Mouse (Mus musculus): ENCODE data around the gene Otud7b.
A peak's percentile ranks its signal among the peaks of the same experiment; 100 is the strongest.

The Otud7b gene

GRCm38 (mm10) chr3:96089882-96090489 lies 14.3 kb upstream of the Otud7b start:
- peaks cover 20% of the 10 kb centered on the region for H3K4me1 ChIP-seq (replicated peaks; ENCODE audit: low read depth, low read length)
- H3K36me3 ChIP-seq (ENCODE audit: insufficient read depth, low read length): no peaks in the 10 kb centered on the region
- peaks cover 4% of the 10 kb centered on the region; the same call in 1 of the 2 replicates for H3K27me3 ChIP-seq (ENCODE audit: insufficient read depth, low read length)
- H3K9me3 ChIP-seq (ENCODE audit: low read length): 0 out of 2 replicates have a peak, but pooled peaks cover 2% of the 10 kb centered on the region
- no peak for TF ChIP-seq CTCF (conservative IDR thresholded peaks at IDR 0.05; ENCODE audit: low read length)
- H3K4me3 ChIP-seq (replicated peaks; ENCODE audit: low read length): no peak overlapping the region

- H3K36me3 ChIP-seq (ENCODE audit: insufficient read depth, low read length): no peaks in the 10 kb centered on the region
- peaks cover 4% of the 10 kb centered on the region; the same call in 1 of the 2 replicates for H3K27me3 ChIP-seq (ENCODE audit: insufficient read depth, low read length)
- H3K4me1 ChIP-seq (replicated peaks; ENCODE audit: low read depth, low read length): peaks cover 15% of the 10 kb centered on the region
- TF ChIP-seq POU5F1 (IDR thresholded peaks at IDR 0.05; ENCODE audit: borderline replicate concordance, low read length) (no peak), CTCF (conservative IDR thresholded peaks at IDR 0.05; ENCODE audit: low read length) (peak; percentile 27), NANOG (IDR thresholded peaks at IDR 0.05; ENCODE audit: borderline replicate concordance, low read length) (no peak)
- no peak overlapping the region for H3K4me3 ChIP-seq (replicated peaks; ENCODE audit: low read length)
- H3K9me3 ChIP-seq (ENCODE audit: low read length): no peaks in the 10 kb centered on the region
These were observed 13.2 kb upstream of the Otud7b start for GRCm38 (mm10) chr3:96091146-96091545.

GRCm38 (mm10) chr3:96091966-96092365 lies 12.4 kb upstream of the Otud7b start:
- no peaks in the 10 kb centered on the region for H3K36me3 ChIP-seq (ENCODE audit: insufficient read depth, low read length)
- H3K4me3 ChIP-seq (replicated peaks; ENCODE audit: low read length): no peak overlapping the region

GRCm38 (mm10) chr3:96093509-96093908 lies 10.8 kb upstream of the Otud7b start:
- Histone ChIP-seq H3K4me1 (replicated peaks; ENCODE audit: low read depth, low read length) (peaks cover 12% of the 10 kb centered on the region), H3K9me3 (ENCODE audit: low read length) (no peaks in the 10 kb centered on the region), H3K36me3 (ENCODE audit: insufficient read depth, low read length) (no peaks in the 10 kb centered on the region), H3K4me3 (replicated peaks; ENCODE audit: low read length) (no peak overlapping the region), H3K27me3 (ENCODE audit: insufficient read depth, low read length) (peaks cover 4% of the 10 kb centered on the region; the same call in 1 of the 2 replicates)
- no peak for TF ChIP-seq NANOG (IDR thresholded peaks at IDR 0.05; ENCODE audit: borderline replicate concordance, low read length)
- no peak for TF ChIP-seq POU5F1 (IDR thresholded peaks at IDR 0.05; ENCODE audit: borderline replicate concordance, low read length)
- no peak for TF ChIP-seq CTCF (conservative IDR thresholded peaks at IDR 0.05; ENCODE audit: low read length)

More at GRCm38 (mm10) chr3:96091966-96092365, 12.4 kb upstream of the Otud7b start:
- H3K9me3 ChIP-seq (ENCODE audit: low read length): no peaks in the 10 kb centered on the region
- TF ChIP-seq CTCF (conservative IDR thresholded peaks at IDR 0.05; ENCODE audit: low read length) (no peak), POU5F1 (IDR thresholded peaks at IDR 0.05; ENCODE audit: borderline replicate concordance, low read length) (no peak), NANOG (IDR thresholded peaks at IDR 0.05; ENCODE audit: borderline replicate concordance, low read length) (no peak)
- peaks cover 4% of the 10 kb centered on the region; the same call in 1 of the 2 replicates for H3K27me3 ChIP-seq (ENCODE audit: insufficient read depth, low read length)
- peaks cover 13% of the 10 kb centered on the region for H3K4me1 ChIP-seq (replicated peaks; ENCODE audit: low read depth, low read length)

- TF ChIP-seq NANOG (IDR thresholded peaks at IDR 0.05; ENCODE audit: borderline replicate concordance, low read length) (no peak), POU5F1 (IDR thresholded peaks at IDR 0.05; ENCODE audit: borderline replicate concordance, low read length) (no peak), CTCF (conservative IDR thresholded peaks at IDR 0.05; ENCODE audit: low read length) (no peak)
- H3K4me3 ChIP-seq (replicated peaks; ENCODE audit: low read length): no peak overlapping the region
- H3K36me3 ChIP-seq (ENCODE audit: insufficient read depth, low read length): no peaks in the 10 kb centered on the region
- H3K9me3 ChIP-seq (ENCODE audit: low read length): no peaks in the 10 kb centered on the region
- peaks cover 4% of the 10 kb centered on the region; the same call in 1 of the 2 replicates for H3K27me3 ChIP-seq (ENCODE audit: insufficient read depth, low read length)
- H3K4me1 ChIP-seq (replicated peaks; ENCODE audit: low read depth, low read length): peaks cover 12% of the 10 kb centered on the region
These were observed 10.1 kb upstream of the Otud7b start for GRCm38 (mm10) chr3:96094203-96094602.

GRCm38 (mm10) chr3:96098168-96098567 lies 6.2 kb upstream of the Otud7b start:
- H3K9me3 ChIP-seq (ENCODE audit: low read length): no peaks in the 10 kb centered on the region
- no peak overlapping the region for H3K4me3 ChIP-seq (replicated peaks; ENCODE audit: low read length)
- peaks cover 15% of the 10 kb centered on the region for H3K4me1 ChIP-seq (replicated peaks; ENCODE audit: low read depth, low read length)
- TF ChIP-seq CTCF (conservative IDR thresholded peaks at IDR 0.05; ENCODE audit: low read length) (no peak), NANOG (IDR thresholded peaks at IDR 0.05; ENCODE audit: borderline replicate concordance, low read length) (no peak), POU5F1 (IDR thresholded peaks at IDR 0.05; ENCODE audit: borderline replicate concordance, low read length) (no peak)
- H3K36me3 ChIP-seq (ENCODE audit: insufficient read depth, low read length): no peaks in the 10 kb centered on the region
- H3K27me3 ChIP-seq (ENCODE audit: insufficient read depth, low read length): peaks cover 10% of the 10 kb centered on the region; the same call in 1 of the 2 replicates

- no peaks in the 10 kb centered on the region for H3K9me3 ChIP-seq (ENCODE audit: low read length)
- no peaks in the 10 kb centered on the region for H3K36me3 ChIP-seq (ENCODE audit: insufficient read depth, low read length)
- no peak overlapping the region for H3K4me3 ChIP-seq (replicated peaks; ENCODE audit: low read length)
- H3K4me1 ChIP-seq (replicated peaks; ENCODE audit: low read depth, low read length): peaks cover 21% of the 10 kb centered on the region
- TF ChIP-seq NANOG (IDR thresholded peaks at IDR 0.05; ENCODE audit: borderline replicate concordance, low read length) (no peak), CTCF (conservative IDR thresholded peaks at IDR 0.05; ENCODE audit: low read length) (no peak), POU5F1 (IDR thresholded peaks at IDR 0.05; ENCODE audit: borderline replicate concordance, low read length) (no peak)
- H3K27me3 ChIP-seq (ENCODE audit: insufficient read depth, low read length): peaks cover 10% of the 10 kb centered on the region; the same call in 1 of the 2 replicates
These were observed 5.6 kb upstream of the Otud7b start for GRCm38 (mm10) chr3:96098616-96099267.

- H3K4me1 ChIP-seq (replicated peaks; ENCODE audit: low read depth, low read length): peaks cover 27% of the 10 kb centered on the region
These were observed 2.0 kb upstream of the Otud7b start for GRCm38 (mm10) chr3:96102100-96102872.

More at GRCm38 (mm10) chr3:96102100-96102872, 2.0 kb upstream of the Otud7b start:
- TF ChIP-seq NANOG (IDR thresholded peaks at IDR 0.05; ENCODE audit: borderline replicate concordance, low read length) (no peak), POU5F1 (IDR thresholded peaks at IDR 0.05; ENCODE audit: borderline replicate concordance, low read length) (no peak), CTCF (conservative IDR thresholded peaks at IDR 0.05; ENCODE audit: low read length) (no peak)
- Histone ChIP-seq H3K36me3 (ENCODE audit: insufficient read depth, low read length) (no peaks in the 10 kb centered on the region), H3K27me3 (ENCODE audit: insufficient read depth, low read length) (peaks cover 5% of the 10 kb centered on the region; the same call in 1 of the 2 replicates), H3K9me3 (ENCODE audit: low read length) (no peaks in the 10 kb centered on the region), H3K4me3 (replicated peaks; ENCODE audit: low read length) (no peak overlapping the region)

Data from E14TG2a.4 (cell line).